Mouse (Mus musculus) ES-E14 (cell line): ENCODE data around the gene Casp8. TPM values are rescaled to one million over a fixed set of nuclear protein-coding genes. Genes with fewer than 3 reads are reported as not detected.

Source experiments
- DNase-seq: peaks from one replicate; pipeline ENCODE4 v3.0.0-alpha.2; 2013; ENCODE audit warnings: low read depth, low spot score
- H3K27ac ChIP-seq: 2 replicates; pipeline ENCODE4 v1.5.1; 2012; ENCODE audit warnings: low read depth, mild to moderate bottlenecking, low read length, moderate library complexity, mixed read lengths; ENCODE audit not compliant: poor library complexity, insufficient read depth, severe bottlenecking
- H3K36me3 ChIP-seq: 2 replicates; pipeline ENCODE4 v1.6.1; 2012; ENCODE audit warnings: mild to moderate bottlenecking, low read length, moderate library complexity, mixed read lengths; ENCODE audit not compliant: control insufficient read depth, poor library complexity, insufficient read depth, severe bottlenecking
- H3K4me1 ChIP-seq, 2 experiments: fragments of 150-350 bp in 1 of 2; sonication (generic) in 1 of 2; 2 replicates each; pipeline ENCODE4 v1.6.1; 2012; ENCODE audit warnings: low read length in 2 of 2, mild to moderate bottlenecking in 1 of 2, mixed read lengths in 1 of 2; ENCODE audit not compliant: control insufficient read depth in 2 of 2, insufficient read depth in 2 of 2, poor library complexity in 1 of 2
- H3K4me3 ChIP-seq, 2 experiments: fragments of 150-350 bp in 1 of 2; sonication (generic) in 1 of 2; 2 replicates each; pipeline ENCODE4 v1.5.1; 2012; ENCODE audit warnings: low read length in 2 of 2, low read depth in 1 of 2, mild to moderate bottlenecking in 1 of 2, mixed read lengths in 1 of 2; ENCODE audit not compliant: insufficient read depth in 1 of 2, poor library complexity in 1 of 2, severe bottlenecking in 1 of 2
- H3K9ac ChIP-seq: 2 replicates; pipeline ENCODE4 v1.6.1; 2012; ENCODE audit warnings: low read depth, mild to moderate bottlenecking, low read length, mixed read lengths; ENCODE audit not compliant: poor library complexity, insufficient read depth, severe bottlenecking
- H3K9me3 ChIP-seq: fragments of 150-350 bp; sonication (generic); 2 replicates; pipeline ENCODE4 v1.6.1; 2012; ENCODE audit warnings: low read depth, mild to moderate bottlenecking, low read length; ENCODE audit not compliant: control insufficient read depth, insufficient read depth
- CHD2 ChIP-seq: IDR thresholded peaks from 2 replicates; pipeline ENCODE4 v1.6.1; 2014; ENCODE audit warnings: mild to moderate bottlenecking, low read depth, low read length, inconsistent platforms
- HCFC1 ChIP-seq: IDR thresholded peaks from 2 replicates; pipeline ENCODE4 v1.6.1; 2012; ENCODE audit warnings: low read length, inconsistent platforms, borderline replicate concordance; ENCODE audit not compliant: insufficient read depth
- MAFK ChIP-seq: IDR thresholded peaks from 2 replicates; pipeline ENCODE4 v1.6.1; 2014; ENCODE audit warnings: mild to moderate bottlenecking, low read depth, low read length, inconsistent platforms; ENCODE audit not compliant: insufficient read depth
- ZC3H11A ChIP-seq: IDR thresholded peaks from 2 replicates; pipeline ENCODE4 v1.6.1; 2012; ENCODE audit warnings: low read depth, mild to moderate bottlenecking, inconsistent platforms, low read length, borderline replicate concordance
- ZNF384 ChIP-seq: IDR thresholded peaks from 2 replicates; pipeline ENCODE4 v1.6.1; 2012; ENCODE audit warnings: low read depth, low read length, inconsistent platforms
- in situ Hi-C, 2 experiments: fragments of 600-800 bp; cut with MboI; formaldehyde crosslinking; loops; one replicate each; pipeline ENCODE4 v1.15.1; 2025; ENCODE audit warnings: low sequenced_read_pairs in 2 of 2, inconsistent platforms in 1 of 2; ENCODE audit not compliant: unreplicated experiment in 2 of 2
- total RNA-seq: library from RNA; depleted of rRNA; stranded (reverse); fragments of 300-350 nt; gene quantifications from 2 replicates; pipeline ENCODE4 v1.2.3, GENCODE M21; 2012

Gene Casp8
- total RNA-seq, 1 experiment = 2.5 TPM

- Histone ChIP-seq H3K9me3 (no peaks in the 10 kb centered on the region), H3K4me1 (no peaks in the 10 kb centered on the region), H3K9ac (no peak overlapping the region), H3K27ac (no peak overlapping the region), H3K36me3 (no peaks in the 10 kb centered on the region), H3K4me3 (no peak overlapping the region)
- no peak for TF ChIP-seq HCFC1
- no peak for TF ChIP-seq CHD2
- no peak for TF ChIP-seq MAFK
- TF ChIP-seq ZNF384 = no peak
- no peak for TF ChIP-seq ZC3H11A
- in situ Hi-C loops = no loop called here
- DNase-seq = no peak
Observed at GRCm38 (mm10) chr1:58801558-58802285, 6.5 kb downstream of the Casp8 start.

- Histone ChIP-seq H3K9ac (no peak overlapping the region), H3K9me3 (no peaks in the 10 kb centered on the region), H3K27ac (no peak overlapping the region), H3K4me1 (no peaks in the 10 kb centered on the region), H3K36me3 (no peaks in the 10 kb centered on the region), H3K4me3 (no peak overlapping the region)
- in situ Hi-C loops = no loop called here
- peak; percentile 6 for DNase-seq
- no peak for TF ChIP-seq HCFC1
- TF ChIP-seq ZNF384 = no peak
- TF ChIP-seq CHD2 = no peak
- no peak for TF ChIP-seq ZC3H11A
- TF ChIP-seq MAFK = no peak
Observed at GRCm38 (mm10) chr1:58802322-58803273, 7.4 kb downstream of the Casp8 start.

GRCm38 (mm10) chr1:58803531-58803930 lies 8.4 kb downstream of the Casp8 start:
- no peak for DNase-seq
- Histone ChIP-seq H3K9me3 (no peaks in the 10 kb centered on the region), H3K9ac (no peak overlapping the region), H3K27ac (no peak overlapping the region), H3K4me3 (no peak overlapping the region), H3K4me1 (no peaks in the 10 kb centered on the region), H3K36me3 (no peaks in the 10 kb centered on the region)
- in situ Hi-C loops = no loop called here
- no peak for TF ChIP-seq ZNF384
- TF ChIP-seq CHD2 = no peak
- no peak for TF ChIP-seq HCFC1
- TF ChIP-seq ZC3H11A = no peak
- TF ChIP-seq MAFK = no peak

GRCm38 (mm10) chr1:58806651-58807050 lies 11.5 kb downstream of the Casp8 start:
- Histone ChIP-seq H3K9ac (no peak overlapping the region), H3K27ac (no peak overlapping the region), H3K36me3 (no peaks in the 10 kb centered on the region), H3K9me3 (peaks cover 8% of the 10 kb centered on the region), H3K4me3 (no peak overlapping the region), H3K4me1 (no peaks in the 10 kb centered on the region)
- TF ChIP-seq ZNF384 = no peak
- no peak for TF ChIP-seq ZC3H11A
- no peak for TF ChIP-seq HCFC1
- in situ Hi-C loops = no loop called here
- no peak for DNase-seq
